Mouse (Mus musculus): ENCODE measurements around the gene Uap1l1.

- peak; percentile 24; the same call in 1 of the 2 replicates for TF ChIP-seq POLR2A (IDR thresholded peaks at IDR 0.05; ENCODE audit: borderline replicate concordance, control insufficient read depth, low read depth, low read length)
- no peak for TF ChIP-seq CTCF (IDR thresholded peaks at IDR 0.05; ENCODE audit: control insufficient read depth, insufficient read depth, low read length)
These were observed 9.0 kb downstream of the Uap1l1 start, which contains the start of gene Dpp7 for GRCm38 (mm10) chr2:25356208-25357079.
